Mouse (Mus musculus): ENCODE data around the gene Glipr1l1.
"Not testable (repeated sequence)": the region's sequence is repeated elsewhere in the genome, so short reads cannot be mapped to it uniquely, and the experiment has no call there.

Gene Glipr1l1

DNA sequence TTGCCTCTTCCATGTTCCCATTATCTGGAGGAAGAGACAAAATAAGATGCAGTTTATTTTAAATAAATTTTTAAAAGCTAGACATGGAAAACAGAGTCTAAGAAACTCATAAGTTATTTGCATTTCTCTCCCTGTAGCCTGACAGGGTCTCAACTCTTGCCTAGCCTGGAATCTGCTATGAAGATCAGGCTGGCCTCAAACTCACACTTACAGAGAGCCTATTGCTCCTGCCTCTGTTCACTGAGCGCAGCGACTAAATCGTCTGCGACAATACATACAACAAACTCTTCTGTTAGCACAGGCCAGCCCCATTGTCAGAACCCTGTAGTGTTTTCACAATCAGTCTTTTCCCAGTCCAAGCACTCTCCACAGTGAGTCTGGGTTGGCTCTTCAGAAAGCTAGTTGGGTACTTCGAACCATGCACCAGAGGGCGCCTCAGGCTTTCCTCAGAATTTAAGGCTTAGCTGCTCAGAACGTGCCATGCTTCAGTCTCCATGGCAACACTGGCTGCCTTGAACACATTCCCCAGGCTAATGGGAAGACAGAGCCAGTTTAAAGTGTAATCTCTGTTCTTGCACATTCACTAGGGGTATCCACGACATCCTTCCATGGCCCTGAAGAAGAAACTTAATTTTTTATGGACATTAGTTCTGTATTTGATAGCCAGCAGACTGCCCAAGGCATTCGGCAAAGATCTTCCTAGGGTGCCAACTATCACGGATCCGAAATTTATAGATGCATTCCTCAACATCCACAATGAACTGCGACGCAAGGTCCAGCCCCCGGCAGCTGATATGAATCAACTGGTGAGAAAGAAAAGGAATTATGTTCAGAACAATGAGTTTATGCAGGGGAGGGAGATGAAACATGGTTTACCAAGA lies at the start of gene Glipr1l1:
Glipr1l1 (plus strand) TSS at position 488 of the 881 bp plus-strand sequence.
- no peak for DNase-seq (ENCODE audit: low spot score)

DNA sequence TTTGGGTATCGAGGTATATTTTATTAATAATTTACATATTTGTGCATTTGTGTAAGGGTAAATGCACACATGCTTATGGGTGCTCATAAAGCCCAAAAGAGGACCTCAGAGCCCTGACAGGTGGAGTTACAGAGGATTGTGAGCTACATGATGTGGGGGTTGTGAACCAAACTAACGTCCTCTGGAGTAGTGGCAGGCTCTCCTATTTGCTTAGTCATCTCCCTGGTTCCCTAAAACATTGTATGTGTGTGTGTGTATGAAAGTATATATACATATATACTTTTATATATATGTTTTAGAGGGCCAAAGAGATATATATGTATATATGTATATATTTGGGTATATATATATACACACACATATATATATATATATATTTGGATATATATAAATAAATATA lies 36.4 kb upstream of the Glipr1l1 start:
- no peak for DNase-seq (ENCODE audit: low spot score)

DNA sequence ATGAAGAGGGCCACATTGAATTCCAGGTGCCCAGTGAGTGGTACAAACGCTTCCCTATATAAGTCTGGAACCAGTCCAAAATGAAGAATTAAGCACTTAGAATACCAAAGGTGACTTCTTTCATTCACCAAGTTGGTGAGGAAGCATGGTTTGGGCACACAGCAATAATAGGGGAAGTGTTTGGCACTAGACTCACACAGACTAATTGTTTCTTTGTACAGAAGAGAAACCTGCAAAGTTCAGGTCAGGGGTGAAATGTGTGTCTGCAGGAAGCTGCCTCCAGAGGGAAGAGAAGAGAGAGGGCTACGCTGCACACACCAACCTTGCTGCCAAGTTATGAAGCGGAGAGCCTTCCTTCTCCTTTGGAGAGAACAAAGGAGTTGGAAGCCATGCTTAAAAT lies 31.3 kb upstream of the Glipr1l1 start:
- DNase-seq (ENCODE audit: low spot score): not testable (repeated sequence)

DNA sequence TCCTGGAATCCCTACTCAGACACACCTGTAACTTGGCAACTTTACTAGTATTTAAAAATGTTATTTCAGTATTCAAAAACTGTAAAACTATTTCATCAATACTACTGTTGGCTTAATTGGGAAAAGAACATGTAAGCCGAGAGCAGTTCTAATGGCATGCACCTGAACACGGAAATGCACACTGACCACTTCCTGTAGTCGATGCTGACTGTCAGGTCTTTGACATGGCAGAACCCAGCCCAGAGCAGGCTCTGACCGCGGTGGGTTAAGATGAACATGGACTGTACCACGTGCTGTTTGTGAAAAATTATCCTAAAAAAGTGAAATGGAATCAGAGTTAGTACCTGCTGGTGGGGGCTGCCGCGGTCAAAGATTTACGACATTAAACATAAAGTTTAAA lies 16.5 kb upstream of the Glipr1l1 start:
- not testable (repeated sequence) for DNase-seq (ENCODE audit: low spot score)

DNA sequence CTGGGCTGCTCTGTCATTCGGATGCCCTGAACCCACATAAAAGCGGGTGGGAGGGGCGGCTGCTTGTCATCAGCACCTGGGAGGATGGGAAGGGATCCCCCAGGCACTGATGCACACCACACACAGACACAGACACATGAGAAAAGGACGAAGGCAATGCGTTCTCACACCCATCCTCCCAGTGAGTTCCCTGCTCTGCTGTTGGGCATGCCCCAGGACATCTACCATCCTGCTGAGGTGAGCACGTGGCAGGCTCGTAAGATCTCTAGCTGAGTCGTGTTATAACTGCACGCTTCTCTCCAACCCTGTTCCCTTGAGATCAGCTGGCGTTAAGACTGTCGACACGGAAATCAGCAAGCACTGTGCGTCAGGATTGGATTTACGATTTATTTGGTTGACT lies 15.7 kb upstream of the Glipr1l1 start:
- DNase-seq (ENCODE audit: low spot score): not testable (repeated sequence)

DNA sequence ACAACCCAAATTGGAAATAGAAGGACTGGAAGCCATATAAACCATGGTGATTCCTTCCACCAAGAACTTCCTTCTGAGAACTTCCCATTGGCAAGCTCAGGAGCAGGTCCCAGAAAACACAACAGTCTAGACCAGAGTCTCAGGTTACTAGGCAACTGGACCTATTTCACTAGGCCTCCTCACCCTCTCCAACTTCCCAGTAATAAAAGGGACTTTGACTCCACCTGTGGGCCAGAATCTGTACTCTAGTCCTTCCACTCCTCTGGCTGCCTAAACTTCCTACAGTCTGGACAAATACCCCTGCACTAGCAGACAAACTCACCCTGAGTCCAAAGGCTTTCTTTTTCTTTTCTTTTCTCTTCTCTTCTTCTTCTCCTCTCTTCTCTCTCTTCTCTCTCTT lies 8.8 kb upstream of the Glipr1l1 start:
- DNase-seq (ENCODE audit: low spot score): no peak

DNA sequence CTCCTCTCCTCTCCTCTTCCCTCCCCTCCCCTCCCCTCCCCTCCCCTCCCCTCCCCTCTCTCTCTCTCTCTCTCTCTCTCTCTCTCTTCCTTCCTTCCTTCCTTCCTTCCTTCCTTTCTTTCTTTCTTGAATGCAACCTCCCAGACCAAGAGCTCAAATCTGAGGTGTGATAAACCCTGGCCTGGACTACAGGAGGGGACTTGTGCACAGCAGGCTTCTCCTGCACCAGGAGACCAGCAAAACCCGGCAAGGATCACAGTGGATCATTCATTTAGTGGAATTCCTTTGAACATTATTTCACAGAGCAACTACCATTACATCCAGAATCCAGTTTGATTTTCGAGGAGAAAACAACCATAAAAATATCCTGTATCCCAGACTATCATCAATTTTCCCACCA lies 8.0 kb upstream of the Glipr1l1 start:
- not testable (repeated sequence) for DNase-seq (ENCODE audit: low spot score)

DNA sequence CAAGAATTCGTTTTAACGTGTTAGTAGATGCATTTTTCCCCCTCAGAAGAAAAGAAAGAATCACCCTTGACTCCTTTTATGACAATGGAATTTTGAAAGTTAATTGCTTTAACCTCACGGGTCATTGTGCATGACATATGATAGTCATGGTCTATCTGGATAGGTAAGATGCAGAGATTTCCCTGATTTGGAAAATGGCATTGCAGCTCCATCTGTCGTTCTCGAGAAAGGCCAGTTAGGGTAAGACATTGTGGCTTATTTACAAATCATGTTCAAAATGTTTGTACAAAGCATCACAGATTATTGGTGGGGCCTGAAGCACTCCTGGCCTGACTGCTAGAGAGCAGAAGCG lies 570 bp downstream of the Glipr1l1 start:
- not testable (repeated sequence) for DNase-seq (ENCODE audit: low spot score)

DNA sequence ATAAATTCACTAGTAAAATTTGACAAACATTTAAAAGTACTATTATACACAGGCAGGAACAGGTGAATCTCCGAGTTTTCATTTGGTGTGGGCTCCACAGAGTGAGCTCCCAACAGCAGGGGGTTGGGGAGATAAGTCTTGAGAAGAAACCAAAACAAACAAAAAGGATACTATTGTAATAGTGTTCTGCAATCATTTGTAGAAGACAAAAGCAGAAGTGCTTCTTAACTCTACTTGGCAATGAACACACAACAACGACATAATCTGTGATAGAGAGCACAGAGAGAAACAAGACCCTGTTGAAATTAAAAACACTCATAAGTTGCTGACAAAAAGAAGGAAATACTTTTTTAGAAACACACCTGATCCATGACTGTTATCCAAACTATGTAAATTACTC lies 20.1 kb downstream of the Glipr1l1 start:
- DNase-seq (ENCODE audit: low spot score): no peak

DNA sequence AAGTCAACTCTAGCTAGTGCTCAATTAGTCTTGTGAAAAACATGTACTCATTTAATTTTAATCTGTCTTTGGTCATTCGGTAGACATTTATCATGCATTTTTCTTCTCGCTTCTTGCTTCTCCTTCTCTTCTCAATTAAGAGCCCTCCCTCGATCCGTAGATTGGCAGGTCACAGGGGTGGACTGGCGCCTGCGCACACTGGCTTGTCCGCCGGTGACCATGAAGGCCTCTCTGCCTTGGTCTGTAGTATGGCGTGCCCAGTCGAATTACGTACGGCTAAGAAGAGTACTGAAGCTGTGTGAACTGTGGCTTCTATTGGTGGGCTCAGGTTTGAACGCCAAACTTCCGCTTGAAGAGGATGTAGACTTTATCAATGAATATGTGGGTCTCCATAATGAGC lies 23.2 kb downstream of the Glipr1l1 start, which contains the start of gene Glipr1l2:
Glipr1l2 (plus strand) TSS at position 198 of the 400 bp plus-strand sequence.
- no peak for DNase-seq (ENCODE audit: low spot score)

DNA sequence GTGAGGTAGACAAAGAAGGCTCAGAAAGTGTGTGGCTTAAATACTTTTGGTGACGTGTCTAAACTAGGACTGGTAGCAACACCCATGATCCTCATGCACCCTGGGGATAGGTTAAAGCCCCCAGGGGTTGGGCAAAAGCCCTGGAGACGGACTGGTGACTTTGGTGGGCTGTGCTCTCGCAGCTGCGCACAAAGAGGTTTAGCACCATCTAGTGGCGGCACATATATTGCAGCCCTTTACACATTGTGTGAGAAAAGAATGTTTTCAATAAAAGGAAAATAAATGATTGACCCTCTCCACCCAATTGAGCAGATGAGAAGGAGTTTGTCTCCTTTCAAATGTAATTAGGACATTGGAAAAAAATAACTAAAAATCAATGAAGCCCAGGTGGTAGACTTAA lies 45.8 kb downstream of the Glipr1l1 start:
- DNase-seq (ENCODE audit: low spot score): peak; percentile 16

DNA sequence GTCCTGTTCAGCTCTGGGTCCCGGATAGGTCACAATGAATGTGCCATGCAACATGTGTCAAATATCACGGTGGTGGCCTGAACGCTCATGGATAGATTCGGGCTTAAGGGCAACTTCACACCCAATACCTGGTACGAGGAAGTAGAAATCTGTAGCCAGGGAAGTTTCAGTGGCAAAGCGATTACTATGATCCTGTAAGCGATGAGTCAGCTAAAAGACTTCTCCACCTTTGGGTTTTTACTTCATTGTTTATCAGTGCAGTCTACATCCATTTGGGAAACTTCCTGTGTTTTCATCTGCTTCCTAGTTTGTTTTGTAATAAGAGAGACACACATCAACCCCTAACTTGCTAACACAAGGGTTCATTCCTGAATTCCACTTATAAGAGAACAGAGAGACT lies 50.4 kb downstream of the Glipr1l1 start:
- DNase-seq (ENCODE audit: low spot score): no peak

DNA sequence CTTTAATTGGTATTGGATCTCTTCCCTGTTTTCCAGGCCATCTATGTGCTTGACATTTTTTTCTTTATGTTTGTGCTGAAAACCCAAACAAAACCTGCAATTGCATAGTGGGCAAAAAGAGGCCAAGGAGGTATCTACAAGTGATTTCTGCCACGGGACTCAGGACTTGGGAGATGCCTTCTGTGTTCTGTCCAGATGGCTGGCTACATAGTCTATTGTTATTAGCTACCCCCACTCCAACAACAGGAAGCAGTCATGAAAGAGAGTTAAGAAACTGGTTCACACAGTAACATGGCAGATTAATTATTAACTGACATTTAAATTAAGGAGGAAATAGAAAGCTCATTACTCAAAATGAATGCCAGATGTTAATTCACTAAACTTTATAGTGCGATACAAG lies 65.1 kb downstream of the Glipr1l1 start:
- DNase-seq (ENCODE audit: low spot score): not testable (repeated sequence)

DNA sequence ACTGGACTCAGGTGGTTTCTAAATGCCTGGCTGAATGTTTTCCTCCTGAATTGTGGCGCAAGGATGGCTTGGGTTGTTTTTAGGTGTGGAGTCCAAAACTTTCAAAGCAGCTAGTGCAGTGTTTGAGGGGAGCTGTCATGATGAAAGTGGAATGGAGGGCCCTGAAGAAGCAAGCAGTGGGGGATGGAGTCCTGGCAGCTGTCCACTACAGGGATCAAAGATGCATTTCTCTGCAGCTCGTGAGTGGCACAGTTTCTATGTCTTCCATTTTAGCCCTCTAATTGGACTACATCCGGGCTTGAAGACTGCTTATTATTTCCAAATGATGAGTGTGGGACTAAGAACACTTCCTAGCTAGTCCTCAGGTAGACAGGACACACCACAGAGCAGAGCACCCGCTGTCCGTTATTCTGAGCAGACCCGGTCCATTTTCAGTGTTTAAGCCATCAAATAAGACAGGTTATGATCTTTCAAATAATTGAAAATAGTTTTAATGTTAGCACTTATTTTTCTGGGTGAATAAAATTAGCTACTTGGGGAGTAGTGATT lies 67.8 kb downstream of the Glipr1l1 start:
- not testable (repeated sequence) for DNase-seq (ENCODE audit: low spot score)
